Mouse (Mus musculus) bone marrow, adult 2 months (tissue): Measurements from ENCODE around the gene Prr3. TPM values are rescaled to one million over a fixed set of nuclear protein-coding genes. Genes with fewer than 3 reads are reported as not detected.
A peak's percentile ranks its signal among the peaks of the same experiment; 100 is the strongest.
"Not testable (repeated sequence)": the region's sequence is repeated elsewhere in the genome, so short reads cannot be mapped to it uniquely, and the experiment has no call there.

ENCODE experiments used
- H3K27ac ChIP-seq: fragments of 200-500 bp; 2 replicates; pipeline ENCODE4 v1.5.1; 2012; ENCODE audit warnings: low read depth, mild to moderate bottlenecking, control low read depth, inconsistent platforms, low read length; ENCODE audit not compliant: control insufficient read depth, poor library complexity, insufficient read depth
- H3K4me1 ChIP-seq: fragments of 200-500 bp; 2 replicates; pipeline ENCODE4 v1.6.1; 2011; ENCODE audit warnings: low read length; ENCODE audit not compliant: control insufficient read depth, insufficient read depth
- H3K4me3 ChIP-seq: fragments of 200-500 bp; replicated peaks from 2 replicates; pipeline ENCODE3; 2011; ENCODE audit warnings: mild to moderate bottlenecking, low read depth, low read length, control low read depth; ENCODE audit not compliant: control insufficient read depth
- CTCF ChIP-seq: fragments of 200-500 bp; IDR thresholded peaks from 2 replicates; pipeline ENCODE4 v1.5.1; 2011; ENCODE audit warnings: low read length, control low read depth; ENCODE audit not compliant: control insufficient read depth, insufficient read depth
- POLR2A ChIP-seq: fragments of 200-500 bp; IDR thresholded peaks from 2 replicates; pipeline ENCODE4 v1.6.1; 2011; ENCODE audit warnings: low read depth, mild to moderate bottlenecking, control low read depth, low read length, borderline replicate concordance; ENCODE audit not compliant: control insufficient read depth
- WGBS: fragments of 180-500 bp; shearing (Covaris S2); methylation state at CpG from one replicate; pipeline ENCODE4 v1.1.7; 2018; 5-methylcytosine and 5-hydroxymethylcytosine counted together
- polyA plus RNA-seq: library from polyadenylated mRNA; stranded (reverse); fragments of >200 nt; gene quantifications from 2 replicates; pipeline ENCODE4 v1.2.4, GENCODE M21; 2011; ENCODE audit warnings: low replicate concordance; ENCODE audit not compliant: missing spikeins, insufficient read depth, insufficient read length

Gene Prr3
- polyA plus RNA-seq, 1 experiment: 34.5 TPM

DNA sequence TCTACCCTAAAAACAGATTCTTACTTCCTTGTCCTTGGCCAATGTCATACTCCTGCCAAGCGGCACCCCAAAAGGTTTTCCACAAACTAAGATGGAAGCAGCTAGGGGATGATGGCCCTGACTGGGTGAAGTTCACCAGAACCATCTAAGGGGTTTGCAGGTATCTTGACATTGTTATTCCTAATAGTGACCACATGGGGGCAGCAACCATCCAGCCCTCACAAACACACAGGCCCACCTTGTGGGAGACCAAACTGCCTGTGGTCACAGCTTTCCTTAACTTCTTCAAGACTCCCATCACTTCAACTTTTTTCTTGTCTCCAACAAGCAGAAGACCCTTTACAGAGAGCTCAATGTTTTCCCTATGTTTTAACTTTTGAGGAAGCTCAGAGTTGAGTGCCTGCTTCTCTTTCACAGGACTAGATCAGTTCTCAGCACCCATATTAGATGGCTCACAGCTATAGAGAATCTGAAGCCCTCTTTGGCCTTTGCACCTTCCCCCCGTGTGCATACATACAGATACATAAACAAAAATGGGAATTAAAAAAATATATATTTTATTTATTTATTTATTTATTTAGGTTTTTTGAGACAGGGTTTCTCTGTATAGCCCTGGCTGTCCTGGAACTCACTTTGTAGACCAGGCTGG lies 42.2 kb downstream of the Prr3 start:
- H3K27ac ChIP-seq: no peak overlapping the region
- no peaks in the 10 kb centered on the region for H3K4me1 ChIP-seq
- 28% methylated on average over 2 of the region's 2 CpGs for WGBS
- H3K4me3 ChIP-seq: no peak overlapping the region
- TF ChIP-seq POLR2A (no peak), CTCF (peak; percentile 87)

- 88% methylated on average over 14 of the region's 14 CpGs for WGBS
- H3K4me3 ChIP-seq, H3K4me1 ChIP-seq, H3K27ac ChIP-seq: not testable (repeated sequence)
These were observed 44.3 kb downstream of the Prr3 start for GRCm38 (mm10) chr17:35935763-35936162.

DNA sequence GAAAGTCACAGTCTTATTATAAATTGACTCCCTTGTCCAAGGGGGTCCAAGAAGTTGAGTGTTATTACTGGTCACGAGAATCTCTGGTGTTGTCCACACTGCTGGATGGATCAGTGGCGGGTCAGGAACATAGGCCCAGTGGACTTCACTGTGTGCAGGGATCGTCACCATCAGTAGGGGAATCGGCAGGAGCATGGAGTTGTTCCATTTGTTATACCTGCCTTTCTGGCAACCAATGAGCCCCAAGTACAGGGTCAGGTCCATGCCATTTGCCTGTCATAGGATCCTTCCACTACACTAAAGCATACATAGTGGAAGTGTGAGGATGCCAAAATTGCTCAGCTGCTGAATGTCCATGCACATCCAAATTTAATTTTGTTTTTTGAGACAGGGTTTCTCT lies 47.4 kb downstream of the Prr3 start:
- H3K4me1 ChIP-seq: no peaks in the 10 kb centered on the region
- WGBS: 87% methylated on average over 4 of the region's 4 CpGs
- H3K27ac ChIP-seq: no peak overlapping the region
- no peak for TF ChIP-seq POLR2A
- TF ChIP-seq CTCF: no peak
- H3K4me3 ChIP-seq: no peak overlapping the region

- no peaks in the 10 kb centered on the region; the same call in 1 of the 2 replicates for H3K4me1 ChIP-seq
- 91% methylated on average over 12 of the region's 12 CpGs for WGBS
- TF ChIP-seq POLR2A (no peak), CTCF (no peak)
- H3K27ac ChIP-seq: no peak overlapping the region
- no peak overlapping the region for H3K4me3 ChIP-seq
These were observed 49.4 kb downstream of the Prr3 start for GRCm38 (mm10) chr17:35930627-35931026.

- H3K4me1 ChIP-seq: no peaks in the 10 kb centered on the region; the same call in 1 of the 2 replicates
- WGBS: 98% methylated on average over 2 of the region's 2 CpGs
- no peak for TF ChIP-seq CTCF
- no peak for TF ChIP-seq POLR2A
- H3K27ac ChIP-seq: no peak overlapping the region
- no peak overlapping the region for H3K4me3 ChIP-seq
These were observed 50.5 kb downstream of the Prr3 start for GRCm38 (mm10) chr17:35929534-35929933.

DNA sequence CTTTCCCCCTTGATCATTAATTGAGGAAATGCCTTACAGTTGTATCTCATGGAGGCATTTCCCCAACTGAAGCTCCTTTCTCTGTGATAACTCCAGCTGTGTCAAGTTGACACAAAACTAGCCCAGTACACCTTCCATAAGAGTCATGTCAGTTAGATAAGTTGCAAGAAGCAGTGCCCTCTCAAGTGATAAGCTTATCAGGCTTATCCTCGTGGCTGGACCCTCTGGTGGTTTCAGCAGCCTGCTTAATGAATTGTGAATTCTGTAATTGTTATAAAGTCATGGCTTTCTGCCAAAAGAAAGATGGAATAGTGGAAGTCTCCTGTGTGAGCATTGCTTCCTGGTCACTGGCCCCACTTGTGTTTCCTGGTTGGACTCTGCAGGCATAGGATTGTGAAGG lies 52.6 kb downstream of the Prr3 start:
- TF ChIP-seq POLR2A (no peak), CTCF (no peak)
- 50% methylated on average over 1 of the region's 1 CpGs for WGBS
- no peak overlapping the region for H3K27ac ChIP-seq
- H3K4me3 ChIP-seq: no peak overlapping the region
- H3K4me1 ChIP-seq: no peaks in the 10 kb centered on the region; the same call in 1 of the 2 replicates

DNA sequence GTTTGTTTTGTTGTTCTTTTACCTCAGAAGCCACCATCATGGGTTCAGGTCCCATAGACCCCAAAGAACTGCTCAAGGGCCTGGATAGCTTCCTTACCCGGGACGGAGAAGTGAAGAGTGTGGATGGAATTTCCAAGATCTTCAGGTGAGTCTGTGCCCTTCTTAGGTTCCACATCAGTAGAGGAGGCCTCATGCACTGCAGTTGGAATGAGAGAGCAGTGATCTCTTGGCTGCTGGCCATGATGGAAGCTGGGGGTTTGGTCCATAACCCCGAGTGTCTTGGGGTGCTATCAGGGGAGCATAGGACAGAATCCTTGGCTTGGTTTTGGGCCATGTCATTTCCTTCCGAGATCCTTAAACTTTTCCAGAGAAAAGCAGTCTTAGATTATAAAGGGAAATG lies 56.8 kb downstream of the Prr3 start:
- 84% methylated on average over 4 of the region's 4 CpGs for WGBS
- Histone ChIP-seq H3K4me3 (no peak overlapping the region), H3K4me1 (no peaks in the 10 kb centered on the region; the same call in 1 of the 2 replicates), H3K27ac (no peak overlapping the region)
- TF ChIP-seq POLR2A (no peak), CTCF (no peak)

- Histone ChIP-seq H3K4me1 (no peaks in the 10 kb centered on the region; the same call in 1 of the 2 replicates), H3K4me3 (no peak overlapping the region), H3K27ac (no peak overlapping the region)
- TF ChIP-seq POLR2A (no peak), CTCF (no peak)
- 73% methylated on average over 3 of the region's 3 CpGs for whole genome bisulfite sequencing
These were observed 57.5 kb downstream of the Prr3 start for GRCm38 (mm10) chr17:35922566-35922965.

Other genes with a start within 250 kb of the Prr3 start
- 8.7 and 17.1 TPM in 2 replicates for gene Ier3, start 158.6 kb downstream of the Prr3 start, polyA plus RNA-seq
- 41.7 and 90.0 TPM in 2 replicates for gene Flot1, start 157.0 kb downstream of the Prr3 start, polyA plus RNA-seq
- 380 and 447 TPM in 2 replicates for gene Tubb5, start 141.9 kb downstream of the Prr3 start, polyA plus RNA-seq
- gene Mdc1, start 138.7 kb downstream of the Prr3 start, polyA plus RNA-seq: 17.2 and 24.2 TPM in 2 replicates
- gene Nrm, start 118.9 kb downstream of the Prr3 start, polyA plus RNA-seq: 16.0 and 22.4 TPM in 2 replicates
- 35.8 and 78.4 TPM in 2 replicates for gene Ppp1r18, start 114.6 kb downstream of the Prr3 start, polyA plus RNA-seq
- gene Dhx16, start 100.4 kb downstream of the Prr3 start, polyA plus RNA-seq: 119 and 234 TPM in 2 replicates
- gene 2310061I04Rik, start 82.8 kb downstream of the Prr3 start, polyA plus RNA-seq: 28.5 and 52.0 TPM in 2 replicates
- 11.7 and 19.9 TPM in 2 replicates for gene Atat1, start 70.2 kb downstream of the Prr3 start, polyA plus RNA-seq
- 43.2 and 65.2 TPM in 2 replicates for gene Mrps18b, start 63.8 kb downstream of the Prr3 start, polyA plus RNA-seq
- 24.4 and 48.0 TPM in 2 replicates for gene Ppp1r10, start 63.8 kb downstream of the Prr3 start, polyA plus RNA-seq
- 77.2 and 120 TPM in 2 replicates for gene Abcf1, start 10.5 kb downstream of the Prr3 start, polyA plus RNA-seq
- 28.0 and 29.9 TPM in 2 replicates for gene Gnl1, start 385 bp downstream of the Prr3 start, polyA plus RNA-seq
- 48.0 and 67.4 TPM in 2 replicates for gene H2-T24, start 40.3 kb upstream of the Prr3 start, polyA plus RNA-seq
- 60.1 and 94.6 TPM in 2 replicates for gene H2-T23, start 52.6 kb upstream of the Prr3 start, polyA plus RNA-seq
- gene H2-T22, start 62.5 kb upstream of the Prr3 start, polyA plus RNA-seq: 23.5 and 45.8 TPM in 2 replicates
- gene Gm6034, start 62.7 kb upstream of the Prr3 start, polyA plus RNA-seq: not detected in 2 replicates
- gene Gm11127, start 78.1 kb upstream of the Prr3 start, polyA plus RNA-seq: not detected in 2 replicates
- 1.2 TPM in 1 of 2 replicates, not detected in the other for gene Gm19684, start 141.4 kb upstream of the Prr3 start, polyA plus RNA-seq
- not detected in 2 replicates for gene Gm7030, start 149.2 kb upstream of the Prr3 start, polyA plus RNA-seq
- 3.0 TPM in 1 of 2 replicates, not detected in the other for gene Gm8909, start 188.3 kb upstream of the Prr3 start, polyA plus RNA-seq
- gene H2-T3, start 210.1 kb upstream of the Prr3 start, polyA plus RNA-seq: 0.80 TPM in 1 of 2 replicates, not detected in the other